Mouse (Mus musculus) cerebellum, postnatal 25 days (tissue): ENCODE data around the gene Hnf4a.

ENCODE experiments used
- DNase-seq, 2 experiments: peaks; one replicate each; pipeline ENCODE4 v3.0.0; 2021; ENCODE audit warnings: mixed read lengths in 2 of 2

The Hnf4a gene

DNA sequence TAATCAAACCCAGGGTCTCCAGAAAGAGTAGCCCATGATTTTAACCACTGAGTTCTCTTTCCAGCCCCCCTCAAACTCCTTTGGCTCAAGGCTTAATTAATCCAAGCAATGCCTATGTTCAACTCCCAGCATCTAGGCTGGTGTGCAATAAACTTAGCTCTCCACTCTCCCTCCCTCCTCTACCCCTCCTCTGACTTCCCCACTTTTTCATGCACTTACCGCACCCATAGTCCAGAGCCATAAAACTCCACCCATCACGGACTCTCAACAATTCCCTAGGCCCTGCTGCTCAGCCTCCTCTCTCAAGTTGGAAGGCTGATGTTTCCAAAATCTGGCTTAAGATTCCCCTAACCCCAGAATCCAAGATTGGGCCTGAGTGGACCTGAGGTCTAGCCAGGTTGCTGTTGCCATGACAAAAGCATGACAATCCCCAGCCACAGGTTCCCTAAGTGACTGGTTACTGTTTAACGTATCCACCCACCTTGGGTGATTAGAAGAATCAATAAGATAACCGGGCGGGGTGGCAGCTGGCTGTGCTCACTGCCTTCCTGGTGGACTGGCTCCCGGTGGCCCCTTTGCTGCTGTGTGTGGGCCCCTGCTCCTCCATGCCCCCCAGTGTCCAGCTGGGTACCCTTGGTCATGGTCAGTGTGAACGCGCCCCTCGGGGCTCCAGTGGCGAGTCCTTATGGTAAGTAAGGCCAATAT, at the start of gene Hnf4a:
Hnf4a (plus strand) TSS at position 509 of the 705 bp plus-strand sequence.
- DNase-seq: no peak

DNA sequence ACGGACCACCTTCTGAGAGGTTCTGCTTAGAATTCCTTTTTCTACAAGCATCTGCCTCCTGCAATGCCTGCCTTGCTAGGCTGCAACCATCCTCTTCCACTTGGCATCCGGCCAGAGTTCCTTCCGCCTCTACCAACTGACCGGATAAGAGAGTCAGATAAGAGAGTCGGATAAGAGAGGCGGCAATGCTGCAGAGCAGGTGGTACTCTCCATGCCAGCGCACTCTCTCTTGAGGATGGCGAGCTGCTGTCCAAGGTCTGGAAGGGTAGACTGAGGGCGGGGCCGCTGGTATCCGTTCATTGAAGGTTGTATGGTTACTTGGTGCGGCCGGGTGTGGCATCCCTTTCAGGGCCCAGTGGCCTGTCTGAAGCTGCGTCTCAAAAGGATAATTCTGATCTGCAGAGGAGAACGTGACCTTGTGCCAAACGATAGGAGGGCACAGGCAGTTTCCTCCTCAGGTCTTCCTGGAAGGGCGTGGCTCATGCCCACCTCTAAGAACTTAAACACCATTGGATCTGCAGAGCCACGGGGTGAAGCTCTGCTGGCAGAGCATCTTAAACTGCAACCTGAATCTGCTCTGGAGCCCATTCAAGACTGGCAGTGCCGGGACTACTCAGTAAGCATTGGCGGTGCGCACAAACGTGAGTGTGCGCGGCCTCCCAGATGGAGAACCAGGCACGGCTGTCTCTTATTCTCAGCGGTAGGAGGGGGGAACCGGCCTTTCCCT, 47.9 kb upstream of the Hnf4a start:
- peak; percentile 54 to 72 for DNase-seq

DNA sequence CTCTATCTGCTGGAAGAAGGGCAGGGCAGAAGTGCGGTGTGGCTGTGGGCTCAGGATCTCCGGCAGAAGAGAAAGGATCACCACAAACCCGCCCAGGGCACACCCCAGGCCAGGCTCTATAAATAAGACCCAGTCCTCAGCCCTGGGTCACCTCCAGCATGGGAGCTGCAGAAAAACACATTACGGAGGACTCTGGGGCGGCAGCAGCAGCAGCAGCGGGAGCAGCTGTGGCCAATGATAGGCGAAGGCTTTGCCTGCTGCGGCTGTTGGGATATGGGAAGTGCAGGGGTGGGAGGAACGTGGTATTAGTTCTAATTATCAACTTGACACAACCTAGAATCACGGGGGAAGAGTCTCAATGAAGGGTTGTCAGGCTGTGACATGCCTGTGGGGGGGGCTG, 47.2 kb upstream of the Hnf4a start:
- no peak for DNase-seq

DNA sequence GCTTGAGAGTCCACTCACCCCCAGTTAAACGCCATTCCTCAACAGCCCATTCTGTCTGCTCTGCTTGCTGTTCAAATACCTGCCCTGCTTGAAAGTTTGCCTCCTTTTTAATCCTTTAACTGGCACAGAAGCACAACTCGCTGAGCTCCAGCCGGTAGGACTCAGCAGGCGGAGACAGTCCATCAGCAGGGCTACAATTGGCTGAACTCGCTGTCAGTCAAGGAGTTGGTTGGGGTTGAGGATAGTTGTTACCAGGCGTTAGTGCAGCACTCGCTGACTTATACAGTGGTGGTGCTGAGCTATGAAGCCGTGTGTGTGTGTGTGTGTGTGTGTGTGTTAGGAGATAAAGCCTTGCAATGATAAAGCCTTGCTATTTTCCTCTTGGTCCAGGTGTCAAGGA, 46.0 kb upstream of the Hnf4a start:
- DNase-seq: no peak

DNA sequence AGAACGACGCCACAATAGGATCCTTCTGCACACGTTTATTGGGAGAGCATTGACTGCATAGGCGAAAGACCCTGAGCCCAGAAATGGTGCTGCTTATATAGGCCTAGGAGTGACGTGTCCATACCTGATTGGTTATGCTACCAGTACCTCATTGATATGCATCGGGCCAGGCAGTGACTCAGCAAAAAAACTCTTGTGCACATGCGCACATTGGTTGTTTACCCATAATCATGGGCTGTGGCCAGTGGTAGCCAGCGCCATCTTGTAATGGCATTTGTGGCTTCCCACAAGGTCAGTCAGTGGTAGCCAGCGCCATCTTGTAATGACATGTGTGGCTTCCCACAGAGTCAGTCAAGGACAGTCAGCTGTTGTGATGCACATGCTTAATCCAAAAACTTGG, 45.3 kb upstream of the Hnf4a start:
- peak in 1 of 2 experiments; percentile 2 for DNase-seq

DNA sequence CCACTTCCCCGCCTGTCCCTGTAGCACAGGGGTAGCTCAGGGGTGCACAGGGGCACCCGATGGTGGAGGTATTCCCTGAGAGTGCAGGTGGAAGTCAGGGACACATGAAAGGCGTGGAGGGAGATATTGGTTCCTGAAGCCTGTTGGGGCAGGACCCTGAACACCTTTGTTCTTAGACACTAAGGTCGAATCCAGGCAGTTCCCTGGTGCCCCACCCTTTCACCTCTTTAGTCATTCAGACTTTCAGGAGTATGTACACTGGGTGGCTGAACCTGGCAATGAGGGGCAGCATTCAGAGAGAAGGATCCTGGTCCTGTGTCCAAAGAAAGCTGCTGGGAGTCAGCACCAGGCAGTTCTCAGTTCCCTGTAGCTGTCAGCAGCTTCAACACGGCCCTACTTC, 44.2 kb upstream of the Hnf4a start:
- DNase-seq: peak in 1 of 2 experiments; percentile 3

DNA sequence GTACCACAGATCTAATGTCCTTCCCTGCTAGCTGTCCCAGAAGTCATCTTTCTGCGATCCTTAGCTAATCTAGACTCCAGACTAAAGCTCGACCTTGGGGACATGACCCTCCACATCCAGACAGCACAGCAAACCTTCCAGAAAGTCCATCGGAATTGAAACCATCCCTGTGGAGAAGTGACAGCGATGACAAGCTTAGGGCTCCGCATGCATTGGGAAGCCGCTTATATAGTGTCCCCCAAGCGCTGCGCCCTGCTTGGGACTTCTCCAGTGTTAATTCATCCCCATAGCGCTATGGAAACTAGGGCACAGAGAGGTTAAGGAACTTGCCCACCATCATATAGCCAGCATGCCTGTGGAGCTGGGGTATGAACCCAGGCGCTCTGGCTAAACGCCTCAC, 43.8 kb upstream of the Hnf4a start:
- no peak for DNase-seq

DNA sequence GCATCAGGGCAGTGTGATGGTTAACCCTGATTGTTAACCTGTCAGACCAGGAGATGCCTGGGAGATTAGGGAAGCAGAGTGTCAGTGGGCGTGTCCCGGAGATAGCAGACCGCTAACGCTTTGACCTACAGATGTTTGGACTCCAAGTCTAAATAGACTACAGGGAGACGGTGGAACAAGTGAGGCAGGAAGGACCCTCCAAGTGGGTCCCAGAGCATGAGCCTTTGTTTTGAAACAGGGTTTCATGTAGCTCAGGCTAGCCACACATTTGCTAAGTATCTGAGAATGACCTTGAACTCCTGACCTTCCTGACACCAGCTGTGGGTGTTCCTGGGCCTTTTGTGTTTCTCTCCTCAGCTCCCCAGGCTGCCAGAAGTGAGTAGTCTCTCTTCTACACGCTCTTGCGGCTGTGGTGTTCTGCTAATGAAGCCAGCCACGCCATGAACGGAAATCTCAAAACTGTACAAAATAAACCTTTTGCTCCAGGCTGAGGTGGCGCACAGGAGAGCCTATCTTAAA, 43.3 kb upstream of the Hnf4a start:
- DNase-seq: no peak

DNA sequence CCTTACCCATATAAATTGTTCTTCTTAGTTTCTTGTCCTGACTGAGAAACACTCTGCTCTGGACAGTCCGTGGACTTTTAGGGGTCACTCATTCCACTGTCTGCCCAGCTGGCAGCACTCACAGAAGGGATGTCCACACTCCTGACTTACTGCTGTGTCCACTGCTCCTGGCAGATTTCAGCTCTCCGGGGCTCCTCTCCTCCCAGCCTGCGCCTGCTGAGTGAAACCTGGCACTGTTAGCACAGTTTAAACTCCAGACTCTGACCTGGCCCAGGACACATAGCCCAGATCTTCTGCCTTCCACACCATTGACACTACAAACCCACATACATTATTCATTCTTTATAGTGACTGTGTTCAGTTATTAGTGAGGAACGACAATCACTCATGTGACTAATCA, 42.6 kb upstream of the Hnf4a start:
- DNase-seq: peak; percentile 50 to 59

DNA sequence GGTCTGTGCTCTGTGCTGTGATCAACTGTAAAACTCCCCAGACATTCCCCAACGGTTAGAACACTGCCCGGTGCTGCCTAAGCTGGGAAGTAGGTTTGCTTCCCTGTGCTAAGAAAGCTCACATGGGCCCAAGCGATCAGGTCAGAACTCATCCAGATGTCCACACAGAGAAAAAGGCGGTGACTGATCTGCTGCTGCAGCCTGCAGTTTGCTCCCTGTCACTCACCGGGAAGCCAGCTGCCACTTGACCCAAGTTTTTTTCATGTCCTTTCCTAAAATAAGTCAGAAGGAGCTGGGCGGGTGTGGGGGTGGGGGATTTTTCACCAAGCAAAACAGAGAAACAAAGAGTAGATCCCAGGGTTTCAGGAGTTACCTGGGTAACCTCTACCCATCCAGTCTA, 42.0 kb upstream of the Hnf4a start:
- no peak for DNase-seq

DNA sequence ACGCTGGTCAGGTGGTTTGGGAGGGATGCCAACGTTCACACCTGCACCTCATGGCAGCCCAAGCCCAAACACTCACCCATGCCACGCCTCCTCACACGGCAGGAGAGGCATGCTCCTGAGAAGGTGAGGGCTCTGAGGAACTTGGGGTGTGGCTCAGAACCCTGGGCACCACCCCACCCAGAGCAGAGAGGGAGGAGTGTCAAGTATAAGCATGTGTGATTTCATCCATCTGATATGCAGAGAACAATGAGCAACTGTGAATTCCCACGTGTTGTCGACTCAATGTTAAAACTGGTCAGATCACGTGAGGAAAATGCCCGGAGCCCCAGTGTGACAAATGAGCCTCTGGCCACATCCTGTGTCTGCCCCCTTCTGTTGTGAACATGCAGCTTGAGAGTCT, 39.8 kb upstream of the Hnf4a start:
- no peak for DNase-seq

DNA sequence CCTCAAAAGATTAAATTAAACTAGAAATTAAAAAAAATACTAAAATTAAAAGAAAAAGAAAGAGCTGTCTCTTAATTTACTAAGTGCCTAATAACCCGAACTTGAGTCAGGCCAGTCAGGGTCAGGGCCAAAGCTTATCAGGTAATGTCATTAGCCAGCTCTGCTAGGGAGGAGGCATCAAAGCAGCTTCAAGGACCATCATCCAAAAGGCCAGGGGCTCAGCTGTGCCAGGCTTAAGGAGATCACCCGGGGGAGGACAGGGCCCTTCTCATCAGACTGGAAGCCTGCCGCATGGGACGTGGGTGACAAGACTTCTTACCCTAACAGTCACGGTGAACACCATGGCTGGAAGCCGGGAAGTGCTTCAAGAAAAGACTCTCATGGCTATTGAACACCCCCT, 39.0 kb upstream of the Hnf4a start:
- no peak for DNase-seq

DNA sequence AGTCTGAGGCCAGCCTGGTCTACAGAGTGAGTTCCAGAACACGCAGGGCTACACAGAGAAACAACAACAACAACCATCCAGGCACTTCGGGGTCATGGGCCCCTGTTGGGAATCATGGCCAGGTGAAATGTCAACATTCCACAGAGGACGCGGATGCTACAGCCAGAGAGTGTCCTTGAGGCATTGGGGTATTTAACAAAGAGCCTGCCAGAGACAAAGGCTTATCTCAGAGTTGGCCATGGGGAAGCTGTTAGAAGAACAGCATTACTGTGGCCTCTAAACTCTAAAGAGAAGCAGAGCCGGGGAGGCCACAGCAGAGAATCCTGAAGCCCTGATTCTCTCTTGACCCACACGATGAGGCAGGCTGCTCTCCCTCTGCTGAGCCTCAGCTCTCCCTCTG, 37.7 kb upstream of the Hnf4a start:
- no peak for DNase-seq

DNA sequence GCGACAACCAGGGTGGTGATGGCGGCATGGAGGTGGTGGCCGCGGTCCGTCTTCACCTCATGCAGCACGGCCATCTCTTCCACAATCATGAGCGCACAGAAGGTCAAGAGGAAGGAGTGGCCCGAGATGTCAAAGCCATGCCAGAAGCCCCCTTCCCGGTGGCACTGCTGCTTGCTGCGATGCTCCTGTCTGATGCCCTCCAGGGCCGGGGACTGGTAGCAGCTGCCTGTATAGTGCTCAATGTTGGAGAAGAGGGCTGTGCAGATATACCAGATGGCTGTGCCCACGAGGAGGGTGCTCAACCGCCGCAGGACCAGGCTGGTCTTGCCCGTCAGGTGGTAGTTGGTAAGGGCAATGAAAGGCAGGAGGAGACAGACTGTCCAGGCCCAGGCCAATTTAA, 36.9 kb upstream of the Hnf4a start:
- DNase-seq: no peak

DNA sequence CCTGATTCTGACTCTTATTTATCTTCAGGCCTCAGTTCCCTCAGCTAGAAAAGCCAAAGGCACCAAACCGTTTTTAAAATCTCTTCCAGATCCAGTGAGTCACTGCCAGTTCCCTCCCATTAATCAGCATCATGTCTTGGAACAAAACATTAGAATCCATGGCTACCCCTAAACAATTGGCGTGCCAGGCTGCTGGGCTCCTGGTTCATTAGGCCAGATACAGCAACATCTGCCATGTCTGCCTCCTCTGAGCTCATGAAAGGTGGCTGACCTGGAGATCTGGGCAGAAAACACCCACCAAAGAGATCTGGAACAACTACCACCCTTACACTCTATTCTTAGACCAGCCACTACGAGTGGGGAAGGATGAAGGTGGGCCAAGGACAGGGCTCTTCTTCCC, 35.5 kb upstream of the Hnf4a start:
- DNase-seq: no peak

DNA sequence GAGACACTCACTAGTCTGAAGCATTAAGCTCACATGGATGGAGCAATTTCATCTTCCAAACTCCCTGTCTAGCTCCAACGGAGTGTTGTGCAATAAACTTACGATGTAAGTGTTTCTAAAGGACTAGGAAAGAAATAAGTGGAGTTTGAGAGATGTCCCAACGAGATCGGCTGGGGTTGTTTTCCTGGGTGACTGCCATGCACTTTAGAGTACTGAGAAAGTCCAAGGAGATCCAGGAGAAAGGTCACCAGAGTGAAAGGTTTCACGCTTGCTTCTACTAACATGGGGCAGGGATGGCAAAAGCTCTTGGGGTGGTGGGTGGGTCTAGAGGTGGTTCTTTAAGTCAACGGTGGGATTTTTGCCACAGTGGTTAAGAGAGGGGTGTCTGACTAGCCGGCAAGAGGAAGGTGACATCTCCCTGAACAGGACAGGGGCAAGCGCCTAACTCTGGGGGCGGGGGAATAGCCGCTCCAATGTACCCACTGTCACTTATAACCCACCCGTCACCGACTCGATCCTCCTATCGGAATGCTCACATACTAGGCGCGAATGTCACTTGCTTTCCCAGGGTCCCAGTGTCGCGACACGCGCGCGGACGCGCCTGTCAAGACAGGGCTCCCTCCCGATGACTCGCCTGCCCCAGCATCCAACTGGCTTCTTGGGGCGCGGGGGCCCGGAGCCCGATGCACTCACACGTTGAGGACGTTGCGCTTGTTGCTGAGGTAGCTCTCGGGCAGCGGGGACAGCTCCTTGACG, 34.7 kb upstream of the Hnf4a start:
- no peak for DNase-seq

DNA sequence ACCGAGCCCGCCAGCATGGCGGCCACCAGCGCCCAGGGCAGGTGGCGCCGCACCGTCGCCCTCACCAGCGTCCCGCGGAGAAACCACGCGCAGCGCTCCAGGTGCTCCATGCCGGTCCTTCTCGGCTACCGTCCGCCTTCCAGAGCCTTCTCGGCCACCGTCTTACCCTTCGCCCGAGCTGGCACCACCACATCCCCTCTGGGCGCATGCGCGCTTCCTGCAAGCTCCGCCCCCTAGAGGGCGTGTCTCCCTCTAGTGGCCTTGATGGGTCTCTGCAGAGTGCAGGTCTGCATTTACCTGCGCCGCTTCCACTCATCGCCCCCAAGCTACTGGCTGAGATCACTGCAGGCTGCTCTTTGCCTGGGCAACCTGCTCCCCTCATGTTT, 34.1 kb upstream of the Hnf4a start, which contains the start of gene Fitm2:
Fitm2 (minus strand) TSS at position 164 of the 386 bp plus-strand sequence.
- peak; percentile 98 to 99 for DNase-seq

DNA sequence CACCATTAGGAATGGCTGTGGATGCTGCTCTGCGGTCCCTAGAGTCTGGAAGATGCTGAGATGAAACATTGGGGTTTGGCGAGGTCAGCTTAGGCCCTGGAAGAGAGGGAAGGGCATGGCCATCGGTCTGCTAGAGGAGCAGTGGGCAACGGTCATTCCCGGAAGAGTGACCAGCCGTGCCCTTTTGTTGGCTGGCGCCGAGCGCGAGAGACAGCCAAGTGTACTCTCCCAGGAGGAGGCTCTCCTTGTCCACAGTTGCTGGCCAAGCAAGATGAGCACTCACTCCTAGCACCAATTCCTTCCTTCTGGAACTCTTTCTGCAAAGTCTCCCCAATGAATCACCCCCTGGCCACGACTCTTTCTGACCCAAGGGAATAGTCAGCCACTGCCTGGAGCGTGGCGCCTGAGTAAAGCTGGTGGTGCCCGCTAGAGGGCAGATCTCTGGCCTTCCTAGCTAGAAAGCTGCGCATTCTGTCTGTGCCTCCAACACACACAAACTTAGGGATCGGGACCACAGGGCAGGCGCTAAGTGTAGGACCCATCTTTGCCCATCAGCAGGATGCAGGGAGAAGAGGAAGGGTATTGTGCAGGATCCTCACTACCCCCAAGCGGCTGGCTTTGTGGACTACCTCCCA, 26.3 kb upstream of the Hnf4a start:
- DNase-seq: peak; percentile 37 to 57

DNA sequence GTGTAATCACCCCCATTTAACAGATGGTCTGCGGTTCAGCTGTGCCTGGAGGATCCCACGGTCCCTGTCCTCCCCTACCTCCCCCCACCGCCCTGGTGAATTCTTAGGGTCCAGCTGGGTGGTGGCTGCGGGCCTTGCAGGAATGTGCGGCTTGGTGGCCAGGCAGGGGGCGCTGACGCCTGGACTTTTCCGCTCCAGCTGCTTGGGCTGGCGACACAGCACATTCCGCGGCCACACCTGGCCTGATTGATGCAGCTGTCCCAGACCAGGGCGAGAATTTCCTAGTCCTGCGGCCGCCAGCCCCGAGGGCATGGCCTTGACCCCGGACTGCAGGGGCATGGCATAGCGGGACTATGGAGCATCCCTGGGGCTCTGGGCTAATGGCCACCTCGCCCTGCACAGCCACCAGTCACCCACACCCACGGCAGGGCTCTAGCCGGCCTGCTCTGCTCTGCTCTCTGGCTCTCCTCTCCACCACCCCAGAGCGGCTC, 25.0 kb upstream of the Hnf4a start:
- DNase-seq: no peak

DNA sequence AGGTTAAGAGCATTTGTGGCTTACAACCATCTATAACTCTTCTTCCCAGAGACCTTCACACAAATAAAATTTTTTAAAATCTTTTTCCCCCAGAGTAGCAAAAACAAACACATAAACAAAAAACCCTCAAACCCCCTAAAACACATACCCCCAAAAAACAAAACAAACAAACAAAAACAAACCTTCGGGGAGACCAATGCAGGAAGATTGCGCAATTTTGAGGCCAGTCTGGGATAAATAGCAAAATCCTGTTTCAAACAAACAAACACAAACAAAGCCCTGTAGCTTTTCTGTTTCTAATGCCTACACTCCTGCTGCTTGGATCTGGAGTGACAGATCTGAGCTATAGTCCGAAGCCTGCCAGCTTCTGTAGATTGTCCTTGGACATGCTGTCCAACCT, 19.2 kb upstream of the Hnf4a start:
- DNase-seq: no peak

DNA sequence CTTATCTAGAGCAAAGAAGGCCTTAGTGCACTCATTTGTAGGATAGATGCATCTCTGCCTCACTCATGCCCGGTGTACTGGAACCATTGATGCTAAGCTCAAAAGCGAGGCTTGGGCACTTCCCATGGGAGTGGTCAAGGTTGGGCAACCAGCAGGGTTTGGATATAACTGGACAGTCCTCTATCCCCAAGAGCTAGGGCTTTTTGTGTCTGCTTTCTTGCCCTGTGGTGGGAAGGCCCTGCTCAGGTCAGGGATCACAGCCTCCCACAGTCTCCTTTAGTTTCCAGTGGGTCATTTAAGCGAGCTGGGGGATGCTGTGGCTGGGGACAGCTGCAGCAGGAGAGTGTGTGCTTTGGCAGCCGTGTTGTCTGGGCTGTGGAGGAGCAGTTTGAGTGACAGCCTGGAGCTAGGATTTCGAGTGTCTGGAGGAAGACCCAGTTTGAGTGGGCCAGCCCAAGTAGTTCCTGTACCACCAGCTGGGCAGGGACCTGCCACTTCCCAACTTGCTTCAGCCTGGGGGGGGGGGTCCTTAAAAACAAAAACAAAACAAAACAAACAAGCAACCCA, 16.8 kb upstream of the Hnf4a start:
- DNase-seq: no peak

DNA sequence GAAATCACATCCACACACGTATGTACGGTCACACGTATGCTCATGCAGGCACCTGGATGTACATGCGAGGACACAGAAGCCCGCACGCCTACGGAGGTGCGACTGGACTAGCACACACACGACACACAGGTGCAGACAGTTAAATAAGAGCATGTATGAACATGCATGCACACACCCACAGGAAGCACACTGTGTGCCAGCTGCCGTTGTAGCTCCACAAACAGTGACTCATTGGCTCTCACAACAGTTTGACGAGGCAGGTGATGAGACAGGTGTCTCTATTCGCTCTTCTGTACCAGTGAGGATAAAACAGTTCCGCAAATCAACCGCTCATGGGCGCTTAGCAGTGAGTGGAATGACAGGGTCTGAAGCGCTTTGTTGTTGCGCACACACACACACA, 16.0 kb upstream of the Hnf4a start:
- DNase-seq: no peak

DNA sequence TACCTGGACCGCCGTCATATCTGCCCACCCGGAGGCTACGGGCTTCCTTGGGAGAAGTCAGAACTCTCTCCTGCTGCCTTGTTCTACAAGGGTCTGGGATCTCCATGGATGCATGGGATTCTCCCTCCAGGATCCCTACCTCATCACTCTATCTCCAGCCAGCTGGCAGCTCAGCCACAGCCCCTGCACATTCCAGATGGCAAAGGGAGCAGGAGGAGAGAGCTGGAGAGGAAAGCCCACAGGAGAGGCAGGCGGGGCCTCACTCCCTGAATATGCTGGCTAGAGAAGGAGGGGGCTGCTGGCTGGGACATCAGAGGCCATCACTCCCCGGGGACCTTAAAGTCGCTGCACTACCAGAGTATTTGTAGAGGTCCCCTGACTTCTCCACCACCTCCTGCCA, 15.3 kb upstream of the Hnf4a start:
- peak in 1 of 2 experiments; percentile 19 for DNase-seq
